10 mouse cellular contexts compared by ENCODE assay signal in genomic region chr2:152811336-152812165, GRCm38 (mm10). TPM values are rescaled to one million over a fixed set of nuclear protein-coding genes. Genes with fewer than 3 reads are reported as not detected.
DNase-seq lines count a peak whose midpoint lies in the region; ATAC-seq lines count a peak whose summit lies in the region.
"Had no signal": no experiment of that assay in that cellular context is flagged by ENCODE, and none has a peak within 500 bp of the region (broad histone marks: within the 10 kb centered on the region; RNA-seq: fewer than 3 reads in every experiment).

No protein-coding gene starts in this region.

- intact Hi-C loops in heart, postnatal 10 days (cut with DNase I) = no loop called here

- H3K4me3 ChIP-seq in heart, embryonic 12.5 days = no peak overlapping the region
- H3K4me3 ChIP-seq in kidney, embryonic 16.5 days (ENCODE audit: low read length) = no peak overlapping the region
- H3K4me3 ChIP-seq: limb, embryonic 13.5 days had no signal

- H3K27me3 ChIP-seq in heart, embryonic 12.5 days (replicated peaks) = no peaks in the 10 kb centered on the region
- no peaks in the 10 kb centered on the region for H3K27me3 ChIP-seq in kidney, embryonic 16.5 days (ENCODE audit: insufficient read depth, low read length)
- H3K27me3 ChIP-seq: limb, embryonic 13.5 days had no signal

- H3K4me1 ChIP-seq in heart, embryonic 12.5 days (replicated peaks) = peaks cover 50% of the 10 kb centered on the region
- peaks cover 38% of the 10 kb centered on the region for H3K4me1 ChIP-seq in kidney, embryonic 16.5 days (ENCODE audit: insufficient read depth, low read length)

- ATAC-seq in heart, embryonic 12.5 days (ENCODE audit: insufficient number of reproducible peaks, low FRiP score) = peak; percentile 79
- ATAC-seq in kidney, embryonic 16.5 days (ENCODE audit: low FRiP score, low TSS enrichment) = peak; percentile 21; the same call in 1 of the 2 replicates
- ATAC-seq: forebrain, postnatal 0 days had no signal

- H3K27ac ChIP-seq in heart, embryonic 12.5 days (ENCODE audit: poor library complexity, severe bottlenecking) = peak overlapping the region; percentile 40
- peak overlapping the region; percentile 58 for H3K27ac ChIP-seq in kidney, embryonic 16.5 days (ENCODE audit: low read length)
- H3K27ac ChIP-seq: limb, embryonic 13.5 days had no signal

- no peak overlapping the region for H3K4me2 ChIP-seq in heart, embryonic 12.5 days
- no peak overlapping the region for H3K4me2 ChIP-seq in kidney, embryonic 16.5 days (replicated peaks; ENCODE audit: low read depth, low read length)
- H3K4me2 ChIP-seq: limb, embryonic 13.5 days had no signal

- no peaks in the 10 kb centered on the region for H3K9me3 ChIP-seq in heart, embryonic 12.5 days (replicated peaks)
- no peaks in the 10 kb centered on the region for H3K9me3 ChIP-seq in kidney, embryonic 16.5 days (ENCODE audit: low read length)
- H3K9me3 ChIP-seq: limb, embryonic 13.5 days had no signal

- no peak for DNase-seq in heart, postnatal 10 days
- peak; percentile 58 for DNase-seq in thymus, postnatal 0 days (ENCODE audit: low spot score)
- no peak for DNase-seq in thymus, postnatal 10 days (ENCODE audit: low spot score in 2 of 2)
- peak; percentile 52 for DNase-seq in yolk sac, embryonic 10.5 days (ENCODE audit: low spot score)
- DNase-seq in frontal cortex, postnatal 25 days (ENCODE audit: low spot score in 2 of 2) = no peak
- DNase-seq in Muller cell, postnatal 12 days (ENCODE audit: inconsistent ontology term) = no peak
- DNase-seq: forebrain, postnatal 0 days had no signal

- 0 out of 2 replicates have a peak overlapping the region, but pooled peaks have one; percentile 13 for H3K9ac ChIP-seq in heart, embryonic 12.5 days
- H3K9ac ChIP-seq in kidney, embryonic 16.5 days (replicated peaks; ENCODE audit: low read length) = no peak overlapping the region
- H3K9ac ChIP-seq: forebrain, postnatal 0 days; limb, embryonic 13.5 days had no signal

- 45% methylated on average over 3 of the region's 3 CpGs for WGBS in heart, embryonic 12.5 days
- 20% methylated on average over 3 of the region's 3 CpGs for WGBS in kidney, embryonic 16.5 days

- no peaks in the 10 kb centered on the region for H3K36me3 ChIP-seq in heart, embryonic 12.5 days
- no peaks in the 10 kb centered on the region for H3K36me3 ChIP-seq in kidney, embryonic 16.5 days (ENCODE audit: insufficient read depth, low read length)

RNA-seq across cellular contexts. Expression of gene Bcl2l1, which starts 20.0 kb away (rescaled TPM):
- 83.0 and 85.9 TPM in 2 replicates for polyA plus RNA-seq in heart, embryonic 12.5 days (2016; fragmentation: Nextera tagmentation; extraction: Ambion mirVana)
- 10 to 100 TPM; 40.0 to 72.4 TPM for total RNA-seq in heart, postnatal 10 days (2021)
- 178 TPM in 2 replicates for polyA plus RNA-seq in thymus, postnatal 0 days (2015; fragmentation: Nextera tagmentation; extraction: Ambion mirVana)
- polyA plus RNA-seq in kidney, embryonic 16.5 days (2015; fragmentation: Nextera tagmentation; extraction: Ambion mirVana) = 113 and 116 TPM in 2 replicates

RNA-seq across cellular contexts. Expression of gene Tpx2, which starts 36.2 kb away (rescaled TPM):
- polyA plus RNA-seq in heart, embryonic 12.5 days (2016; fragmentation: Nextera tagmentation; extraction: Ambion mirVana) = 65.6 and 74.1 TPM in 2 replicates
- total RNA-seq in heart, postnatal 10 days (2021) = 10 to 100 TPM; 16.0 to 17.8 TPM
- polyA plus RNA-seq in thymus, postnatal 0 days (2015; fragmentation: Nextera tagmentation; extraction: Ambion mirVana) = 72.5 and 81.3 TPM in 2 replicates
- 83.9 and 97.6 TPM in 2 replicates for polyA plus RNA-seq in kidney, embryonic 16.5 days (2015; fragmentation: Nextera tagmentation; extraction: Ambion mirVana)

RNA-seq across cellular contexts. Expression of gene Cox4i2, which starts 57.6 kb away (rescaled TPM):
- polyA plus RNA-seq in heart, embryonic 12.5 days (2016; fragmentation: Nextera tagmentation; extraction: Ambion mirVana) = 18.9 and 20.8 TPM in 2 replicates
- 10 to 100 TPM; 17.9 to 22.4 TPM for total RNA-seq in heart, postnatal 10 days (2021)
- 5.6 and 6.5 TPM in 2 replicates for polyA plus RNA-seq in thymus, postnatal 0 days (2015; fragmentation: Nextera tagmentation; extraction: Ambion mirVana)
- 19.6 and 22.1 TPM in 2 replicates for polyA plus RNA-seq in kidney, embryonic 16.5 days (2015; fragmentation: Nextera tagmentation; extraction: Ambion mirVana)

Comparison
In these comparisons a context has a peak if more than half of its experiments do, and no peak if none do; other contexts are left out.
1. DNase-seq: peak in thymus, postnatal 0 days (single experiment) and yolk sac, embryonic 10.5 days (single experiment); none in heart, postnatal 10 days (0 of 2), thymus, postnatal 10 days (0 of 2), frontal cortex, postnatal 25 days (0 of 2) and Muller cell, postnatal 12 days (single experiment).